Mouse (Mus musculus) small intestine, adult 2 months (tissue): ENCODE measurements at regions not wholly inside any gene's neighbourhood (a gene's known extent, or its start where the extent isn't known, plus 50 kb on each side); places are given as distances from the start of the nearest gene placed in this dataset.

Source experiments
- CTCF ChIP-seq: fragments of 200-500 bp; IDR thresholded peaks from 2 replicates; pipeline ENCODE4 v1.5.1; 2012; ENCODE audit warnings: low read depth, mild to moderate bottlenecking, control low read depth, inconsistent platforms, low read length, moderate library complexity, mixed read lengths; ENCODE audit not compliant: insufficient replicate concordance, insufficient read length; ENCODE audit errors: extremely low read depth
- POLR2A ChIP-seq: fragments of 200-500 bp; IDR thresholded peaks from 2 replicates; pipeline ENCODE4 v1.6.1; 2012; ENCODE audit warnings: low read depth, mild to moderate bottlenecking, control low read depth, inconsistent platforms, low read length, moderate library complexity

GRCm38 (mm10) chr10:98364604-98365003, 549.6 kb upstream of the Atp2b1 start:
- TF ChIP-seq POLR2A (no peak), CTCF (no peak)
